Mouse (Mus musculus) small intestine, adult 2 months (tissue): ENCODE measurements at regions not wholly inside any gene's neighbourhood (a gene's known extent, or its start where the extent isn't known, plus 50 kb on each side); places are given as distances from the start of the nearest gene placed in this dataset.
"Not testable (repeated sequence)": the region's sequence is repeated elsewhere in the genome, so short reads cannot be mapped to it uniquely, and the experiment has no call there.

Source experiments
- CTCF ChIP-seq: fragments of 200-500 bp; IDR thresholded peaks from 2 replicates; pipeline ENCODE4 v1.5.1; 2012; ENCODE audit warnings: low read depth, mild to moderate bottlenecking, control low read depth, inconsistent platforms, low read length, moderate library complexity, mixed read lengths; ENCODE audit not compliant: insufficient replicate concordance, insufficient read length; ENCODE audit errors: extremely low read depth
- POLR2A ChIP-seq: fragments of 200-500 bp; IDR thresholded peaks from 2 replicates; pipeline ENCODE4 v1.6.1; 2012; ENCODE audit warnings: low read depth, mild to moderate bottlenecking, control low read depth, inconsistent platforms, low read length, moderate library complexity

- TF ChIP-seq POLR2A, CTCF: not testable (repeated sequence)
Observed at GRCm38 (mm10) chr6:84273907-84274306, 265.5 kb downstream of the Dysf start.
